ENCODE assay signal across 9 mouse cellular contexts in the genomic region with DNA sequence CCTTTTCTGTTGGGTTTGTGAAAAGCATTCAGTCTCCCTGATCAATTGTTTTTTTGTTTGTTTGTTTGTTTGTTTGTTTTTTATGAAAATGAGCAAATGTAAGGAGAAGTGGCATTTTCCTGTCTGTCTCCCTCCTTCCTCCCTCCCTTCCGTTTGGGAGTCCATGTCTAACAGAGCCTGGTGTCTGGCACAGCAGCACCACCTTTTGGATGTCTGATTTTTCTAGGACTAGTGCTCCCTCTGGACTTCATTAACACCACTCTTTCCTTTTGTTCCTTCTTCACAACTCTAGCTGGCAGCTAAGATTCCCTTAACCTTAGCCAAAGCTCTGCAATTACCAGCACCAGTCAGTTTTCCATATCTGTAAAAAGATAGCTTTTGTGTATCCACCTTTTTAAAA.
DNase-seq lines count a peak whose midpoint lies in the region; ATAC-seq and TF ChIP-seq lines count a peak whose summit lies in the region.
"Had no signal": no experiment of that assay in that cellular context is flagged by ENCODE, and none has a peak within 500 bp of the region (broad histone marks: within the 10 kb centered on the region; RNA-seq: fewer than 3 reads in every experiment).

No protein-coding gene starts in this region.

- TF ChIP-seq POLR2A in cerebellum, adult 2 months (IDR thresholded peaks at IDR 0.05; ENCODE audit: borderline replicate concordance, insufficient read depth, low read length) = no peak
- TF ChIP-seq POLR2A in kidney, adult 2 months (IDR thresholded peaks at IDR 0.05; ENCODE audit: low read depth, low read length) = no peak

- no peak overlapping the region for H3K27ac ChIP-seq in cerebellum, adult 2 months (ENCODE audit: insufficient read depth, low read length)
- H3K27ac ChIP-seq in kidney, adult 2 months (ENCODE audit: insufficient read depth, low read depth, low read length) = no peak overlapping the region
- H3K27ac ChIP-seq in midbrain, embryonic 14.5 days (replicated peaks; ENCODE audit: low read depth, low read length) = no peak overlapping the region
- no peak overlapping the region for H3K27ac ChIP-seq in midbrain, embryonic 11.5 days (ENCODE audit: low read depth, low read length)
- H3K27ac ChIP-seq: midbrain, embryonic 12.5 days had no signal

- WGBS in cerebellum, adult 2 months = 0% methylated on average over 1 of the region's 1 CpGs
- WGBS in kidney, adult 2 months = 11% methylated on average over 1 of the region's 1 CpGs
- WGBS in midbrain, embryonic 14.5 days = 32% methylated on average over 1 of the region's 1 CpGs
- WGBS in midbrain, embryonic 11.5 days = 50% methylated on average over 1 of the region's 1 CpGs

- no peak for ATAC-seq in cerebellum, adult (ENCODE audit: insufficient number of reproducible peaks, low FRiP score, low TSS enrichment)
- no peak for ATAC-seq in midbrain, embryonic 14.5 days (ENCODE audit: low FRiP score, low TSS enrichment)
- ATAC-seq in midbrain, embryonic 11.5 days (ENCODE audit: low FRiP score) = no peak
- no peak for ATAC-seq in activated CD4-positive, CD25-positive, alpha-beta regulatory T cell, adult 4 months

- H3K27me3 ChIP-seq in cerebellum, adult 2 months (ENCODE audit: control insufficient read depth, insufficient read depth, low read length) = no peaks in the 10 kb centered on the region
- no peaks in the 10 kb centered on the region for H3K27me3 ChIP-seq in kidney, adult 2 months (replicated peaks; ENCODE audit: control insufficient read depth, insufficient read depth, low read length)
- H3K27me3 ChIP-seq in midbrain, embryonic 14.5 days (ENCODE audit: control insufficient read depth, insufficient read depth, low read length) = no peaks in the 10 kb centered on the region
- no peaks in the 10 kb centered on the region for H3K27me3 ChIP-seq in midbrain, embryonic 11.5 days (ENCODE audit: control insufficient read depth, insufficient read depth, low read length)
- H3K27me3 ChIP-seq: midbrain, embryonic 12.5 days had no signal

- H3K9ac ChIP-seq in midbrain, embryonic 14.5 days (replicated peaks; ENCODE audit: low read length) = no peak overlapping the region
- no peak overlapping the region for H3K9ac ChIP-seq in midbrain, embryonic 11.5 days (ENCODE audit: low read length)
- H3K9ac ChIP-seq: midbrain, embryonic 12.5 days had no signal

- H3K4me2 ChIP-seq in midbrain, embryonic 14.5 days (ENCODE audit: low read length) = no peak overlapping the region
- no peak overlapping the region for H3K4me2 ChIP-seq in midbrain, embryonic 11.5 days
- H3K4me2 ChIP-seq: midbrain, embryonic 12.5 days had no signal

- no peaks in the 10 kb centered on the region for H3K4me1 ChIP-seq in cerebellum, adult 2 months (ENCODE audit: control insufficient read depth, insufficient read depth, low read length)
- H3K4me1 ChIP-seq in kidney, adult 2 months (ENCODE audit: control insufficient read depth, insufficient read depth, low read length) = no peaks in the 10 kb centered on the region
- H3K4me1 ChIP-seq in midbrain, embryonic 14.5 days (ENCODE audit: control insufficient read depth, insufficient read depth, low read length) = no peaks in the 10 kb centered on the region
- H3K4me1 ChIP-seq in midbrain, embryonic 11.5 days (ENCODE audit: control insufficient read depth, insufficient read depth, low read length) = no peaks in the 10 kb centered on the region
- H3K4me1 ChIP-seq: midbrain, embryonic 12.5 days had no signal

- H3K36me3 ChIP-seq in kidney, adult 2 months (ENCODE audit: control insufficient read depth, insufficient read depth, low read length) = no peaks in the 10 kb centered on the region
- H3K36me3 ChIP-seq in midbrain, embryonic 14.5 days (ENCODE audit: control insufficient read depth, insufficient read depth, low read length) = no peaks in the 10 kb centered on the region
- no peaks in the 10 kb centered on the region for H3K36me3 ChIP-seq in midbrain, embryonic 11.5 days (ENCODE audit: control insufficient read depth, insufficient read depth, low read length)
- H3K36me3 ChIP-seq: midbrain, embryonic 12.5 days had no signal

- peak; percentile 27; the same call in 1 of the 2 replicates for TF ChIP-seq CTCF in cerebellum, adult 2 months (IDR thresholded peaks at IDR 0.05; ENCODE audit: borderline replicate concordance, insufficient read depth, low read depth, low read length)
- peak; percentile 52 for TF ChIP-seq CTCF in kidney, adult 2 months (conservative IDR thresholded peaks at IDR 0.05; ENCODE audit: insufficient read depth, insufficient read length, low read depth, low read length)

- no peaks in the 10 kb centered on the region for H3K9me3 ChIP-seq in midbrain, embryonic 14.5 days (ENCODE audit: control insufficient read depth, low read length)
- no peaks in the 10 kb centered on the region for H3K9me3 ChIP-seq in midbrain, embryonic 11.5 days (ENCODE audit: control insufficient read depth, low read length)
- H3K9me3 ChIP-seq: midbrain, embryonic 12.5 days had no signal

- peak in 1 of 2 experiments; percentile 4 for DNase-seq in cerebellum, adult 2 months
- DNase-seq in kidney, adult 2 months = no peak
- no peak for DNase-seq in kidney, adult 18-20 months
- peak; percentile 17 for DNase-seq in midbrain, embryonic 14.5 days
- no peak for DNase-seq in midbrain, embryonic 11.5 days (ENCODE audit: low spot score, missing footprints)
- DNase-seq in fibroblast of lung, adult 2 months (ENCODE audit: low read depth) = peak; percentile 22

- no peak overlapping the region for H3K4me3 ChIP-seq in cerebellum, adult 2 months (replicated peaks; ENCODE audit: insufficient read depth, low read depth, low read length)
- H3K4me3 ChIP-seq in kidney, adult 2 months (ENCODE audit: insufficient read depth, low read depth, low read length) = no peak overlapping the region
- no peak overlapping the region for H3K4me3 ChIP-seq in midbrain, embryonic 14.5 days (replicated peaks; ENCODE audit: low read depth, low read length)
- no peak overlapping the region for H3K4me3 ChIP-seq in midbrain, embryonic 11.5 days (ENCODE audit: low read depth, low read length)
- H3K4me3 ChIP-seq: midbrain, embryonic 12.5 days had no signal

Comparison
In these comparisons a context has a peak if more than half of its experiments do, and no peak if none do; other contexts are left out.
1. DNase-seq: peak in midbrain, embryonic 14.5 days (single experiment) and fibroblast of lung, adult 2 months (single experiment); none in kidney, adult 2 months (single experiment), kidney, adult 18-20 months (single experiment) and midbrain, embryonic 11.5 days (single experiment).